Mouse (Mus musculus): ENCODE results near the gene Xlr3b.
"Not testable (repeated sequence)": the region's sequence is repeated elsewhere in the genome, so short reads cannot be mapped to it uniquely, and the experiment has no call there.

Gene Xlr3b

DNA sequence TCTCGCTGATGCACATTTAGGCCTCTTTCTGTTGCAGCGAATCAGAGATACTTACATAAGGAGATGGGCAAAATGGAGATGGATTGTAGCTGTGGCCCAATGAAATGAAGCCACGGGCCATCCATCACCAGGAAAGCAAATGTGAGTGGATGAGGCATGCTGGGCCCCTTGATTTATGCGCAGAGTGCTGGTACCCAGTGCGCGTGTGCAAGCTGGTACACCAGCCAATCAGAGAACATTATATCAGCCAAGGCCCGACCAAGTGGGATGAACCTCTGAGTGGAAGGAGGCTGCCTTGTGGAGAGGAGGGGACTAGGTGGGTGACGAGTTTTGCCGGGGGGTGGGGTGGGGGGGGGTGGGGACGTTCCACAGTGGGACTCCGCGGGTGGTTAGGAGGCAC lies at the start of gene Xlr3b:
Gene Xlr3b, plus strand, starts transcription at position 274 of the 400 bp plus-strand sequence.
- peak; percentile 35 for DNase-seq (ENCODE audit: low spot score)

DNA sequence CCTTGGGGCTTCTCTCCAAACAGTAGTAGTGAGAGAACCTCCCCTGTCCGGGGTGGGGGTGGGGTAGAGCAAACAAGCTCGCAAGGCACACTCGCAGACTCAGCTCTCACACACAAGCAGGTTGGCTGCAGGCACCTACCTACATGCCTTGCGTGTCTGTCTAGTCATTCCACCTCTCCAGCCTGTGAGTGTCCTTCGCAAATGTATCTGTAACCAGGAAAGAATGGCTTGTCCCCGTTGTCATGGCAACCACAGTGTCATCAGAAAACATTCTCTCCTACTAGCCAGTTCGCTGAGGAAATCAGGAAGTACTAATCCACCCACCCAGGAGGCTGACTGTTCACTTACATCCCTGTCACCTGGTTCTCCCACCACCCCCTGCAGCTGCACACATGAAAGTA lies 48.8 kb upstream of the Xlr3b start:
- not testable (repeated sequence) for DNase-seq (ENCODE audit: low spot score)

DNA sequence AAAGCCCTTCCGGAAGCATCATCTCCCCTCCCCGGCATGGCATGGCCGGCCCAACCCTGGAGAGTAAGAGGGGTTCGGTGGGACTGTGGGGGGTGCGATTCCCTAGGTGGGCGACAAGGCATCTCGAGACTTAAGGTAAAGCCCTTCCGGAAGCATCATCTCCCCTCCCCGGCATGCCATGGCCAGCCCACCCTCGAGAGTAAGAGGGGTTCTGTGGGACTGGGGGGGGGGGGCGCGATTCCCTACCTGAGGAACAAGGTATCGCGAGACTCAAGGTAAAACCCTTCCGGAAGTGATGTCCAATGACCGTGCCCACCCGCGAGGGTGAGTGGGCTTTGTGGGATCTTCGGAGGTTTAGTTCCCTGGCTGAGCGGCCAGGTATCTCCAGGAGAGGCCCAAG lies 43.5 kb upstream of the Xlr3b start, which contains the start of gene Xlr5b:
Gene Xlr5b, plus strand, starts transcription at position 301 of the 400 bp plus-strand sequence.
- not testable (repeated sequence) for DNase-seq (ENCODE audit: low spot score)

DNA sequence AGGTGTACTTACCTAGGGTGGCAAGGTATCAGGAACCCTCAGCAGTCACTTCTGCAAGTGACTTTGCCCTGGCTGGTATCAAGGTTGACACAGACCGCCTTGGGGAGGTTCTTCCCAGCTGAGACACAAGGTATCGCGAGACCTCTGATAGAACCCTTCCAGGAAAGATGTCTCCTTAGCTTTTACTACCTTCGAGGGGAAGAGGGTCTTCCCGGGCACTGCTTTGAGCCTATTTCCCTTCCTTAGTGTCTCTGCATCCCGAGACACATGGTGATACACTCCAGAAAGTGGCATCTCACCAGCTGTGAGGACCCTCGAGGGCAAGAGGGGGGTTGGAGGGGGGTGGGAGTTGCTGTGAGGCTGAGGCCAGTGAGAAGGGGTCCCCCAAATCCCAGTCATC lies 42.7 kb upstream of the Xlr3b start, which contains the start of gene DXBay18:
Gene DXBay18, minus strand, starts transcription at position 101 of the 400 bp plus-strand sequence.
- DNase-seq (ENCODE audit: low spot score) = not testable (repeated sequence)

- DNase-seq (ENCODE audit: low spot score) = not testable (repeated sequence)
These were observed 15.1 kb upstream of the Xlr3b start, which contains the start of gene Spin2d for GRCm38 (mm10) chrX:73176889-73177288. Spin2d (minus strand) TSS chrX:73176989.

GRCm38 (mm10) chrX:73213819-73214564 lies 22.0 kb downstream of the Xlr3b start, which contains the start of gene Xlr4b:
Xlr4b (plus strand) TSS chrX:73214333.
- DNase-seq (ENCODE audit: low spot score) = not testable (repeated sequence)

DNA sequence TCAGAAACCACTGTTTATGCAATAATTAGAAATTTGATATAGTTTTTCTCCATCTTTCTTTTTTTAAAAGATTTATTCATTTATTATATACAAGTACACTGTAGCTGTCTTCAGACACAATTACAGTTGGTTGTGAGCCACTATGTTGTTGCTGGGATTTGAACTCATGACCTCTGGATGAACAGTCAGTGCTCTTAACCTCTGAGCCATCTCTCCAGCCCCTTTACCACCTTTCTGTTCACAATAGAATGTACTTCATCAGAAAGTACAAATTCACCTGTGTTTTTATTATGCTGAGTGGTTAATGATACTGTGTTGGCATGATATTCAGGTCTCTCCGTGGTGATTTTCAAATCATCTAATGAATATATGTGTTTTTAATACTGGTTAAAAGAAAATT lies 33.4 kb downstream of the Xlr3b start:
- DNase-seq (ENCODE audit: low spot score) = no peak

DNA sequence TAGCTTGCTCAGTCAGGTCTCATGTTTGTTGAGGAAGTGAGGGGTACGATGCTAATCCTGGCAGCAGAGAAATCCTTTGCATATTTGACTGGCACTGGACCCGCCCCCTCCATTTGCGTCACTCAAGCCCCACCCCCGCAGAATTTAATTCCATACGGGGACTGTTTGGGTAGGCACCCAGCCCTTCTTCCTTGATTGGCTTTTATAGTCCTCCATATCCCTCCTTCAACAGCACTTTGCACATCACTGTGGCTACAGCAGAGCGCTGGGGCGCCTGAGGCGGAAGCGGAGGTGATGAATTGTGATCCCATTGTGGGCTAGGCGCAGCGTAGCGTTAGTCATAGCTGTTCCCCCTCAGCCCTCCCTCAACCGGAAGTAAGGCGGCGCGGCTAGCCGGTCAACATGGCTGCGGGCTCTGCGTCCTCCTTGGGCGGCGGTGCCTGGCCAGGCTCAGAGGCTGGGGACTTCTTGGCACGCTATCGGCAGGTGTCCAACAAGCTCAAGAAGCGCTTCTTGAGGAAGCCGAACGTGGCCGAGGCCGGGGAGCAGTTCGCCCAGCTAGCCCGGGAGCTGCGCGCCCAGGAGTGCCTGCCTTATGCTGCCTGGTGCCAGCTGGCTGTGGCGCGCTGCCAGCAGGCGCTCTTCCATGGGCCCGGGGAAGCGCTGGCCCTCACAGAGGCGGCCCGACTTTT lies 36.1 kb downstream of the Xlr3b start, which contains the start of gene F8a:
Gene F8a, plus strand, starts transcription at position 378 of the 692 bp plus-strand sequence.
- DNase-seq (ENCODE audit: low spot score) = peak; percentile 79

- peak; percentile 53 for DNase-seq (ENCODE audit: low spot score)
These were observed 36.7 kb downstream of the Xlr3b start for GRCm38 (mm10) chrX:73228606-73229214.

DNA sequence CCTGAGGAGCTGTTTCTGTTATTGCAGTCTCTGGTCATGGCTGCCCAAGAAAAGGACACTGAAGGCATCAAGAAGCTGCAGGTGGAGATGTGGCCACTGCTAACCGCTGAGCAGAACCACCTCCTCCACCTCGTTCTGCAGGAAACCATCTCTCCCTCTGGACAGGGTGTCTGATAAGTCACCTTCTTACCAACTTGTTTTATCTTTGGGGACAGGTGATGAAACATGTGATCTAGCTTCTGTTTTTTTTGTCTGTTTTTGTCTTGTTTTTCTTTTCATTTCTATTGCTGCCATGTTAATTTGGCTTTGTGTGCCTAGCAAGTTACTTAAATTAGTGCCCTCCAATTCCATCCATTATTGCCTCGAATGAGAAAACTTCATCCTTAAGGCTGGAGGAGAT lies 37.3 kb downstream of the Xlr3b start:
- no peak for DNase-seq (ENCODE audit: low spot score)

- DNase-seq (ENCODE audit: low spot score) = not testable (repeated sequence)
These were observed 50.9 kb downstream of the Xlr3b start, which contains the start of gene Xlr4c for GRCm38 (mm10) chrX:73242821-73243325. Xlr4c (minus strand) TSS chrX:73243130.
